Mouse (Mus musculus) brain, embryonic 14.5 days (tissue): ENCODE results near the gene Defb19.

Experiments
- CTCF ChIP-seq: fragments of 200-500 bp; IDR thresholded peaks from 2 replicates; pipeline ENCODE4 v1.5.1; 2012; ENCODE audit warnings: inconsistent platforms, mild to moderate bottlenecking, moderate library complexity, borderline replicate concordance; ENCODE audit not compliant: insufficient read depth, insufficient read length; ENCODE audit errors: extremely low read depth
- POLR2A ChIP-seq: fragments of 200-500 bp; IDR thresholded peaks from 2 replicates; pipeline ENCODE4 v1.6.1; 2012; ENCODE audit warnings: mild to moderate bottlenecking, inconsistent platforms, borderline replicate concordance; ENCODE audit not compliant: poor library complexity, insufficient read depth, insufficient read length, severe bottlenecking; ENCODE audit errors: extremely low read depth

GRCm38 (mm10) chr2:152600076-152600475 lies 20.0 kb upstream of the Defb19 start:
- TF ChIP-seq POLR2A (no peak), CTCF (no peak)
